Mouse (Mus musculus) intestine, embryonic 14.5 days (tissue): ENCODE data around the gene Prkag1. TPM values are rescaled to one million over a fixed set of nuclear protein-coding genes. Genes with fewer than 3 reads are reported as not detected.
A peak's percentile ranks its signal among the peaks of the same experiment; 100 is the strongest.

ENCODE experiments used
- ATAC-seq: fragments of 200-750 bp; cut with Nextera tagmentation; replicated peaks from 2 replicates; pipeline ENCODE4 v1.8.0; 2017; ENCODE audit warnings: low read depth, moderate number of reproducible peaks, moderate TSS enrichment, moderate library complexity; ENCODE audit not compliant: low FRiP score, low TSS enrichment
- DNase-seq: peaks from one replicate; pipeline ENCODE4 v3.0.0-alpha.2; 2018; ENCODE audit warnings: low spot score
- H3K27ac ChIP-seq: fragments of 300-500 bp; sonication (generic); 2 replicates; pipeline ENCODE4 v1.5.1; 2014; ENCODE audit warnings: low read depth, mild to moderate bottlenecking, control low read depth
- H3K27me3 ChIP-seq: fragments of 300-500 bp; sonication (generic); replicated peaks from 2 replicates; pipeline ENCODE4 v1.6.1; 2014; ENCODE audit warnings: low read length, control low read depth; ENCODE audit not compliant: control insufficient read depth, insufficient read depth
- H3K36me3 ChIP-seq: fragments of 300-500 bp; sonication (generic); 2 replicates; pipeline ENCODE4 v1.6.1; 2014; ENCODE audit warnings: low read length, control low read depth; ENCODE audit not compliant: control insufficient read depth, insufficient read depth
- H3K4me1 ChIP-seq: fragments of 300-500 bp; sonication (generic); replicated peaks from 2 replicates; pipeline ENCODE4 v1.6.1; 2014; ENCODE audit warnings: low read length, control low read depth, mixed read lengths; ENCODE audit not compliant: control insufficient read depth, insufficient read depth
- H3K4me2 ChIP-seq: fragments of 300-500 bp; sonication (generic); 2 replicates; pipeline ENCODE4 v1.6.1; 2014; ENCODE audit warnings: low read length
- H3K4me3 ChIP-seq: fragments of 300-500 bp; sonication (generic); 2 replicates; pipeline ENCODE4 v1.5.1; 2014; ENCODE audit warnings: low read depth, low read length, control low read depth, mixed read lengths
- H3K9ac ChIP-seq: fragments of 300-500 bp; sonication (generic); 2 replicates; pipeline ENCODE4 v1.6.1; 2014; ENCODE audit warnings: mild to moderate bottlenecking, low read length
- H3K9me3 ChIP-seq: fragments of 300-500 bp; sonication (generic); 2 replicates; pipeline ENCODE4 v1.6.1; 2016; ENCODE audit warnings: low read length, control low read depth; ENCODE audit not compliant: control insufficient read depth
- WGBS: fragments of 180-500 bp; shearing (Covaris S2); extraction: QIAGEN DNeasy Blood & Tissue Kit; methylation state at CpG from one replicate; pipeline ENCODE4 v1.1.7; 2014; 5-methylcytosine and 5-hydroxymethylcytosine counted together
- polyA plus RNA-seq: library from polyadenylated mRNA; unstranded; fragments of >200 nt; fragmentation: Nextera tagmentation; extraction: Ambion mirVana; gene quantifications from 2 replicates; pipeline ENCODE4 v1.2.1, GENCODE M21; 2014

The Prkag1 gene
- polyA plus RNA-seq, 1 experiment from 2014 or later: 77.3 TPM

DNA sequence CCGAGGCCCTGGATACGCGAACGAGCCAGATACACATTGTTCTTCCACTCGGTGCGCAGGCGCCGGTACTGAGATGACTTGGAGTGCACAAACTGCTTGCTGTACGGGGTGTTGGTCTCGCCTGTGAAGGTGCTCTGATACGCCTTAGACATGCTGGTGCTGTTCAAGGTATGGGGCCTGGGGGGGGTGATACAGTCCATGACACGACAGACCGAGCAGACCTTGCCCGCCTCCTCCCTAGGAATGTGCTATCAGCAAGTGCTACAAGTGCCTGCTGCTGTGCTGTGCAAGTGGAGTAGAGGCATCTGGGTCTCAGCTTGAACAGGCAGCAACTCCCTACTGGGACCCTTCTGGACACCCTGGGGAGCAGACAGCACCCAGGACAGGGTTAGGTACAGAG lies 4.0 kb upstream of the Prkag1 start:
- H3K9me3 ChIP-seq: no peaks in the 10 kb centered on the region
- H3K36me3 ChIP-seq: peaks cover 71% of the 10 kb centered on the region
- H3K27ac ChIP-seq: no peak overlapping the region
- no peak for DNase-seq
- H3K4me1 ChIP-seq: no peaks in the 10 kb centered on the region; the same call in 1 of the 2 replicates
- no peak overlapping the region for H3K4me3 ChIP-seq
- H3K4me2 ChIP-seq: no peak overlapping the region
- WGBS: 92% methylated on average over 14 of the region's 14 CpGs
- H3K9ac ChIP-seq: no peak overlapping the region
- no peak for ATAC-seq
- H3K27me3 ChIP-seq: no peaks in the 10 kb centered on the region

DNA sequence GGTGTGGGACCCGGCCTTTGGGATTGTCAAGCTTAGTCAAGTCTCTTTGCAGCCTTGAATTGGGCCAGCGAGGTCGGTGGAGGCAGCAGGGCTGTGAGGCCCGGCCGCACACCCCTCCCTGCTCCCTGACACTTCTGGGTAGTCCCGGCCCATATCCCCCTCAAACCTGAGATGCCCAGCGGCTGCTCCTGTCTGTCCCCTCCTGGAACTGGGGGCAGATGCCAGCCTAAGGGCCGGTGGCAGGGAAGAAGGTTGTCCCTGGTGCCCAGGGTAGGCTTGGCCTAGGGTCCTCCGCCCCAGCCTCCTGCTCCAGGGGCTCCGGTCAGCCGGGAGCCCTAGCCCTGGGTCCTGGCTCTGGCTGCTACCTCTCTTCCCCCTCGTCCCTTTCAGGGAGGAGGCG lies 2.7 kb upstream of the Prkag1 start:
- Histone ChIP-seq H3K4me3 (no peak overlapping the region), H3K9ac (no peak overlapping the region), H3K36me3 (peaks cover 59% of the 10 kb centered on the region), H3K4me2 (no peak overlapping the region), H3K27me3 (no peaks in the 10 kb centered on the region), H3K4me1 (peaks cover 8% of the 10 kb centered on the region; the same call in 1 of the 2 replicates), H3K27ac (no peak overlapping the region), H3K9me3 (no peaks in the 10 kb centered on the region)
- no peak for ATAC-seq
- DNase-seq: no peak
- 85% methylated on average over 13 of the region's 13 CpGs for WGBS

DNA sequence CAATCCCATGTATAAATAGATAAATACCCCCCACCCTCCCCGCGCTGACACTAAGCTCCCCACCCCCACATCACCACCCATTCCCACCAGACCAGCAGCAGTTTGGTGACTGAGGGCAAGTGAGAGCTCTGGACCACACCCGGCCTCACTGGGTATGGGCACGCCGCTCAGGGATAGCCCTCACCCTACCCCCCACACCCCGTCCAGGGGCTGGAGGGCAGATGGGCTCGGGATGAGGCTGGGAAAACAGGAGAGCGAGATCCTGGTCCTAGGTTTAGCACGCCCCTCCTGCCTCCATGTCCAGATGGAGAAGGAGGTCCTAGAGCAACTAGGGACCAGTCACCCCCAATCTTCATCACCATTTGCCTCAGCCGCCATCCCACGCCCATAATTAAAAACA lies 2.0 kb upstream of the Prkag1 start:
- Histone ChIP-seq H3K27ac (no peak overlapping the region), H3K36me3 (peaks cover 51% of the 10 kb centered on the region), H3K4me2 (no peak overlapping the region), H3K9me3 (no peaks in the 10 kb centered on the region), H3K4me3 (no peak overlapping the region), H3K27me3 (no peaks in the 10 kb centered on the region), H3K4me1 (peaks cover 10% of the 10 kb centered on the region; the same call in 1 of the 2 replicates), H3K9ac (no peak overlapping the region)
- 90% methylated on average over 11 of the region's 11 CpGs for WGBS
- DNase-seq: no peak
- no peak for ATAC-seq

DNA sequence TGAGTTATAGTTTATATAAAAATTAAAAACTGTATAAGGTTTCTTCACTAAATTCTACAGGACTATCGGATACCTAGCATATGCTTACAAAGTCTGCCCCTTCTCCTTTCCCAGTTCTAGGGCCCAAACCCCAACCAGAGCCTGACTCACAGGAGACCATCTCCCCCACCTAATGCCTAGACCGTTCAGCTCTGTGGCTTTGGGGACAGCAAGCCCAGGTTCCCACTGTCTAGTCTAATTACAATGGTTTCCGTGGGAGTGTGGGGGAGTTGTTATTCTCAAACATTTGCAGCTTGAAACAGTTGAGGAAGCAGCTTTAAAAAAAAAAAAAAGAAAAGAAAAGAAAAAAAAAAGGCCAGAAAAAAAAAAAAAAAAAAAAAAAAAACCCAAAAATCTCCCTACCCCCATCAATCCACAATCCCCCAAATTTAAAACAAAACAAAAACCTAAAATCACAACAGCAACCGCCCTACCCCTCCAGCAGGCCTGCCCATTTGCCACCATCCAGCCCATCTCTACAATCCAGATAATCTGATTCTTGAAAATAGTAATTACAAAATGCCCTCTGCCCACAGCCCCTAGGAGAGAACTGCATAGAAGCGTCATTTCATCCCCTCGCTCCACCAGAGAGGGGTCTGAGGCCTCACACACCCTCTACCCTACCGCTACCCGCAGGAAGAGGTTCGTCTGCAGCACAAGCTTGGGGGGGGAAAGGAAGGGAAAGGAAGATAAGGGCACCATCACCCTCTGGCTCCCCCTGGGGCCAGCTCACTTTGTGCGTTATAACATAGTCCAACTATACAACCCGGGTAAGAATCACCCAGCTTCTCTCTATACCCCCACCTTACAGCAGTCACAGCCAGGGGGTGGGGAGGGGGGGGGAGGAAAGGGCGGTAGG lies 1.1 kb upstream of the Prkag1 start:
- WGBS: 54% methylated on average over 12 of the region's 12 CpGs

DNA sequence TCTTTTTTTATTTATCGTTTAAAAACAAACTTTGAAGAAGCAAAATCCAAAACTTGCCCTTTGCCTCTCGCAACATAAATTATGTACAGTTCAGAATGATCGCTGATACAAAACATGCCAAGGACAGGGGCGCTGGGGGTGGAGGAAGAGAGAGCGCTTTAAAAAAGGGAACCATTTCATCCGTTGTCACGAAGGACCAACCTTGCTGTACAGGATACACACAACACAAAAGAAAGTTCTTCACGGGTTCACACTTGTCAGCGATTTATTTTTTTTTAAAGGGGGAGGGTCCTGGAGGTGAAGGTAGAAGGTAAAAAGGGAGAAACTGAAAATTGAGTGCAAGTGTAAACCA lies 339 bp upstream of the Prkag1 start:
- peak overlapping the region; percentile 92 for H3K27ac ChIP-seq
- peak overlapping the region; percentile 84 for H3K4me3 ChIP-seq
- H3K9ac ChIP-seq: 0 out of 2 replicates have a peak overlapping the region, but pooled peaks have one; percentile 87
- peak overlapping the region; percentile 49 for H3K4me2 ChIP-seq
- DNase-seq (no peak), ATAC-seq (peak; percentile 41)
- no peaks in the 10 kb centered on the region for H3K27me3 ChIP-seq
- WGBS: 10% methylated on average over 9 of the region's 9 CpGs
- no peaks in the 10 kb centered on the region for H3K9me3 ChIP-seq
- H3K4me1 ChIP-seq: peaks cover 10% of the 10 kb centered on the region; the same call in 1 of the 2 replicates
- peaks cover 43% of the 10 kb centered on the region for H3K36me3 ChIP-seq

More for the DNA sequence above, 1.1 kb upstream of the Prkag1 start:
- peaks cover 10% of the 10 kb centered on the region; the same call in 1 of the 2 replicates for H3K4me1 ChIP-seq
- peak overlapping the region; percentile 92; the same call in 1 of the 2 replicates for H3K27ac ChIP-seq
- H3K9me3 ChIP-seq: no peaks in the 10 kb centered on the region
- DNase-seq: no peak
- ATAC-seq: no peak
- H3K4me3 ChIP-seq: no peak overlapping the region
- H3K9ac ChIP-seq: no peak overlapping the region
- peaks cover 50% of the 10 kb centered on the region for H3K36me3 ChIP-seq
- peak overlapping the region; percentile 49; the same call in 1 of the 2 replicates for H3K4me2 ChIP-seq
- no peaks in the 10 kb centered on the region for H3K27me3 ChIP-seq

DNA sequence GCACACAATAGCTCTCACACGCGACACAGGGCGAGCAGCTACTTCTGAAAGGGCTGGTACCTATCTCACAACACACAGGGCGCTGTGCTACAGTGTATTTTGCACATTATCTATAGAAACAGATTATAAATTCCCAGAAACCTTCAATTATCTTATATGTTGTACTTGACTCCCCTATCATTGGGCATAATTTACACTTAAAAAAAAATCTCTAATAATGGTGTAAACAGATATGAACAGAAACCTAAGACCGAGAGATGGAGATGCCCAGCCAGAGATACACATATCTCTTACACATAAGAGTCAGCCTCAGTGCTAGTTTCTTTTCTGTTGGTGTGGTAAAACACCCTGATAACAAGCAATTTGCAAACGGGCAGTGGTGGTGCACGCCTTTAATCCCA lies 3.7 kb downstream of the Prkag1 start:
- 89% methylated on average over 7 of the region's 7 CpGs for WGBS
- Histone ChIP-seq H3K4me1 (peaks cover 10% of the 10 kb centered on the region; the same call in 1 of the 2 replicates), H3K27me3 (no peaks in the 10 kb centered on the region), H3K4me2 (no peak overlapping the region), H3K27ac (no peak overlapping the region), H3K36me3 (peaks cover 27% of the 10 kb centered on the region), H3K4me3 (no peak overlapping the region), H3K9me3 (no peaks in the 10 kb centered on the region), H3K9ac (no peak overlapping the region)
- ATAC-seq: no peak
- no peak for DNase-seq

DNA sequence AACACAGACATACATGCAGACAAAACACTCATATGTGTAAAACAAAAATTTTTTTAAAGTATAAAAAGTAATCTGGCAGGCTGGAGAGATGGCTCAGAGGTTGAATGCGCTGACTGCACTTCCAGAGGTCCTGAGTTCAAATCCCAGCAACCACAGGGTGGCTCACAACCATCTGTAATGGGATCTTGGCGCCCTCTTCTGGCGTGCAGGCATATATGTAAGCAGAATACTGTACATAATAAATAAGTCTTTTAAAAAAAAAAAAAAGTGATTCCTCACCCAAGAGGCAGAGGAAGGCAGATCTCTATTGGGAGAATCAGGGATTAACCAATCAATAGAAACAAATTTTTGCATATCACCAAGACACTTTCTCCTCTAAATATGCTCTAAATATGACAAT lies 7.9 kb downstream of the Prkag1 start:
- no peaks in the 10 kb centered on the region for H3K4me1 ChIP-seq
- no peak overlapping the region for H3K4me2 ChIP-seq
- no peak overlapping the region for H3K9ac ChIP-seq
- ATAC-seq (no peak), DNase-seq (no peak)
- H3K27me3 ChIP-seq: no peaks in the 10 kb centered on the region
- H3K27ac ChIP-seq: no peak overlapping the region
- H3K36me3 ChIP-seq: peaks cover 40% of the 10 kb centered on the region
- H3K9me3 ChIP-seq: no peaks in the 10 kb centered on the region
- no peak overlapping the region for H3K4me3 ChIP-seq
- WGBS: 61% methylated on average over 3 of the region's 3 CpGs

DNA sequence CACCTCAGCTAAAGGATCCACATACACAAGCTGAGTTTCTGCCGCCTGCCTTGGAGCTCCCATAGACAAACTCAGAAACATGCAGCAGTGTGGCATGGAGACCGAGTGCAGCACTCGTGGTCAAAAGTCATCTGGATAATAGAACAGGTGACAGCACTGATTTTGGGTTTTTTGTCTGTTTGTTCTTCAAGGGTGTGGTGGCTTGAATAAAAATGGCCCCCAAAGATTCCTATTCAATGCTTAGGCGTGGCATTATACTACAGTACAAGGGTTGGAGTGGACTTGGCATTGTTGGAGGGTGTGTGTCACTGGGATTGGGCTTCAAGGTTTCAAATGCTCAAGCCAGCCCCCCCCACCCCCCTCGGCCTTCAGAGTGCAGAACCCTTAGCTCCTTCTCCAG lies 9.2 kb downstream of the Prkag1 start:
- Histone ChIP-seq H3K4me2 (no peak overlapping the region), H3K27me3 (no peaks in the 10 kb centered on the region), H3K9me3 (no peaks in the 10 kb centered on the region), H3K9ac (no peak overlapping the region), H3K36me3 (peaks cover 32% of the 10 kb centered on the region), H3K27ac (no peak overlapping the region), H3K4me1 (no peaks in the 10 kb centered on the region), H3K4me3 (no peak overlapping the region)
- no peak for DNase-seq
- ATAC-seq: no peak
- WGBS: 92% methylated on average over 5 of the region's 5 CpGs

DNA sequence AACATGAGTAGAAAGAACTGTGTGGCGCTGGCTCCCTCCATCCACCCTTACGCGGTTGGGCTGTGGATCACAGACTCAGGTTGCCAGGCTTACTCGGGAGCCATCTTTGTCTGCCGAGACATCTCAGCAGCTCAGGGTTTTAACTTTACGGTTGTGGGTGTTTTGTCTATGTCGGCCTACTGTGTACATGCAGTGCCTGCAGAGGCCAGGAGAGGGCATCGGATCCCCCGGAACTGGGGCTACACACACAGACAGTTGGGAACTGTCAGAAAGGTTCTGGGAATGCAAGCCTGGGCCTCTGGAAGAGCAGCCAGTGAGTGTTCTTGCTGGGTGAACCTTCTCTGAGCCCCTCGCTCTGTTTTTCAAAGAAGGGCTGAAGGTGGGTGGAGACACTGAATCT lies 9.9 kb downstream of the Prkag1 start:
- no peak overlapping the region for H3K4me2 ChIP-seq
- ATAC-seq (no peak), DNase-seq (no peak)
- H3K9ac ChIP-seq: no peak overlapping the region
- H3K9me3 ChIP-seq: no peaks in the 10 kb centered on the region
- no peaks in the 10 kb centered on the region for H3K4me1 ChIP-seq
- peaks cover 35% of the 10 kb centered on the region for H3K36me3 ChIP-seq
- no peak overlapping the region for H3K27ac ChIP-seq
- no peaks in the 10 kb centered on the region for H3K27me3 ChIP-seq
- no peak overlapping the region for H3K4me3 ChIP-seq
- 40% methylated on average over 10 of the region's 10 CpGs for WGBS
